Mouse (Mus musculus): ENCODE results near the gene Adcy1. TPM values are rescaled to one million over a fixed set of nuclear protein-coding genes. Genes with fewer than 3 reads are reported as not detected.

Adcy1 gene
- 1.0 and 1.2 TPM in 2 replicates for polyA plus RNA-seq (2014; fragmentation: Nextera tagmentation; extraction: Ambion mirVana)

GRCm38 (mm10) chr11:7063001-7063584 lies at the start of gene Adcy1:
Gene Adcy1, plus strand, starts transcription at chr11:7063489.
- ATAC-seq (ENCODE audit: insufficient number of reproducible peaks, insufficient read depth, low FRiP score, low read depth), result no peak; the same call in 1 of the 2 replicates
- H3K9me3 ChIP-seq (ENCODE audit: control insufficient read depth, low read length), result no peaks in the 10 kb centered on the region
- H3K4me1 ChIP-seq (ENCODE audit: control insufficient read depth in 2 of 2, insufficient read depth in 2 of 2, low read length in 2 of 2), result peaks cover 7 to 16% of the 10 kb centered on the region in 2 experiments; a peak in 3 of 4 replicates
- no peaks in the 10 kb centered on the region for H3K36me3 ChIP-seq (ENCODE audit: control insufficient read depth, insufficient read depth, low read length)
- peak within 1 kb of the TSS; percentile 81 for H3K4me2 ChIP-seq (ENCODE audit: low read length)
- peaks cover 90% of the 10 kb centered on the region for H3K27me3 ChIP-seq (ENCODE audit: control insufficient read depth, insufficient read depth, low read length)
- H3K27ac ChIP-seq (replicated peaks in 1 of 2; ENCODE audit: control insufficient read depth in 1 of 2, insufficient read depth in 1 of 2, low read depth in 2 of 2, low read length in 2 of 2), result no peak within 1 kb of the TSS
- 1% methylated on average over 44 of the region's 69 CpGs for WGBS
- peak within 1 kb of the TSS; percentile 51 to 61 for H3K4me3 ChIP-seq (ENCODE audit: control insufficient read depth in 1 of 2, insufficient read depth in 1 of 2, low read depth in 1 of 2, low read length in 2 of 2)
- peak within 1 kb of the TSS; percentile 66 for H3K9ac ChIP-seq (ENCODE audit: low read length)

GRCm38 (mm10) chr11:7016907-7017306 lies 46.4 kb upstream of the Adcy1 start:
- H3K27ac ChIP-seq (replicated peaks in 1 of 2; ENCODE audit: control insufficient read depth in 1 of 2, insufficient read depth in 1 of 2, low read depth in 2 of 2, low read length in 2 of 2), result no peak overlapping the region
- ATAC-seq (ENCODE audit: insufficient number of reproducible peaks, insufficient read depth, low FRiP score, low read depth), result no peak
- no peaks in the 10 kb centered on the region for H3K27me3 ChIP-seq (ENCODE audit: control insufficient read depth, insufficient read depth, low read length)
- H3K4me2 ChIP-seq (ENCODE audit: low read length), result no peak overlapping the region
- no peak overlapping the region for H3K4me3 ChIP-seq (ENCODE audit: control insufficient read depth in 1 of 2, insufficient read depth in 1 of 2, low read depth in 1 of 2, low read length in 2 of 2)
- H3K9ac ChIP-seq (ENCODE audit: low read length), result no peak overlapping the region
- no peaks in the 10 kb centered on the region for H3K4me1 ChIP-seq (ENCODE audit: control insufficient read depth in 2 of 2, insufficient read depth in 2 of 2, low read length in 2 of 2)
- H3K9me3 ChIP-seq (ENCODE audit: control insufficient read depth, low read length), result no peaks in the 10 kb centered on the region
- no peaks in the 10 kb centered on the region for H3K36me3 ChIP-seq (ENCODE audit: control insufficient read depth, insufficient read depth, low read length)
- WGBS, result 85% methylated on average over 12 of the region's 12 CpGs

DNA sequence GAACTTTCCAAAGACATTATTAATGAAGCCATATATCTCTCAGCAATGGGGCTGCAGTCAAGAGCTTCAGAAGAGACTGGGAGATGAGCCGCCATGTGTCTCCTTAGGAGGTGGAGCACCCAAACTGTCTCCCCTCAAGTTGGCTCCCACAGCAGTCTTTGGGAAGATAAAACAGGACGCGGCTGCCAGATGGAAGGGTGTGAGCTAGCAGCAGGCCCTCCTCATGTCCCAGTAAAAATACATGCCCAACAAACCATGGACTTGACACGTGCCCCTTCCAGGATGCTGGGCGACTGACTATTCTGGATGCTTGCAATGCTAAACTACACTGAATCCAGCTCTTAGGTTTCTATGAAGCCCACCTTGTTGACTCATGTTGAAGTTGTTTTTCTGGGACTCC lies 45.2 kb upstream of the Adcy1 start:
- no peak overlapping the region for H3K9ac ChIP-seq (ENCODE audit: low read length)
- H3K4me3 ChIP-seq (ENCODE audit: control insufficient read depth in 1 of 2, insufficient read depth in 1 of 2, low read depth in 1 of 2, low read length in 2 of 2), result no peak overlapping the region
- H3K4me2 ChIP-seq (ENCODE audit: low read length), result no peak overlapping the region
- 80% methylated on average over 5 of the region's 5 CpGs for WGBS
- H3K36me3 ChIP-seq (ENCODE audit: control insufficient read depth, insufficient read depth, low read length), result no peaks in the 10 kb centered on the region
- ATAC-seq (ENCODE audit: insufficient number of reproducible peaks, insufficient read depth, low FRiP score, low read depth), result no peak
- H3K9me3 ChIP-seq (ENCODE audit: control insufficient read depth, low read length), result no peaks in the 10 kb centered on the region
- no peaks in the 10 kb centered on the region for H3K27me3 ChIP-seq (ENCODE audit: control insufficient read depth, insufficient read depth, low read length)
- no peaks in the 10 kb centered on the region for H3K4me1 ChIP-seq (ENCODE audit: control insufficient read depth in 2 of 2, insufficient read depth in 2 of 2, low read length in 2 of 2)
- no peak overlapping the region for H3K27ac ChIP-seq (replicated peaks in 1 of 2; ENCODE audit: control insufficient read depth in 1 of 2, insufficient read depth in 1 of 2, low read depth in 2 of 2, low read length in 2 of 2)

DNA sequence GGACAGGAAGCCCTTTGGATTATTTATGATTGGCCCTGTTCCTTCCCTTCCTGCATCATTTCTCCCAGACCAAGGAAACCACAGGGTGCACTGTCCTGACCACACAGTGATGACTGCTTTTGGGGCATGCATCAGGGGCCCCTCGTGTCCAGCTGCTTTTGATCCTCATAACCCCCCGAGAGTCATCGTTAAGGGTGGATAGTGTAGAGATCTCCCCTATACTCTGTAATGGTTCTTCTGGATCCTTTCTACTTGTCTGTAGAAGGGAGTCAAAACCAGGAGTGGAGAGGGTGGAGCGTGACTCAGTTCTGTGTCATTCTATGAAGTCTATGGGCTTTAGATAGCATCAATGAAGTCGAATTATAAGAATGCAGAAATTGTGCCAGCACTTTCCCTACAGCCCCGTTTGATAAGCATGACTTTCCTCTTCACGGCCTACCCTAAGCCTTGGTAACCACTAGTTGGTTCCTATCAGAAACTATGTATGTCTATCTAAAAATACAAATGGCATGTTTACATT lies 44.2 kb upstream of the Adcy1 start:
- Histone ChIP-seq H3K4me2 (ENCODE audit: low read length) (no peak overlapping the region), H3K9ac (ENCODE audit: low read length) (no peak overlapping the region), H3K36me3 (ENCODE audit: control insufficient read depth, insufficient read depth, low read length) (no peaks in the 10 kb centered on the region), H3K4me1 (ENCODE audit: control insufficient read depth in 2 of 2, insufficient read depth in 2 of 2, low read length in 2 of 2) (no peaks in the 10 kb centered on the region), H3K27me3 (ENCODE audit: control insufficient read depth, insufficient read depth, low read length) (no peaks in the 10 kb centered on the region), H3K9me3 (ENCODE audit: control insufficient read depth, low read length) (no peaks in the 10 kb centered on the region), H3K4me3 (ENCODE audit: control insufficient read depth in 1 of 2, insufficient read depth in 1 of 2, low read depth in 1 of 2, low read length in 2 of 2) (no peak overlapping the region), H3K27ac (replicated peaks in 1 of 2; ENCODE audit: control insufficient read depth in 1 of 2, insufficient read depth in 1 of 2, low read depth in 2 of 2, low read length in 2 of 2) (no peak overlapping the region)
- WGBS, result 75% methylated on average over 7 of the region's 7 CpGs
- ATAC-seq (ENCODE audit: insufficient number of reproducible peaks, insufficient read depth, low FRiP score, low read depth), result no peak

- no peak for ATAC-seq (ENCODE audit: insufficient number of reproducible peaks, insufficient read depth, low FRiP score, low read depth)
- WGBS, result 65% methylated on average over 2 of the region's 2 CpGs
- Histone ChIP-seq H3K9ac (ENCODE audit: low read length) (no peak overlapping the region), H3K9me3 (ENCODE audit: control insufficient read depth, low read length) (no peaks in the 10 kb centered on the region), H3K4me3 (ENCODE audit: control insufficient read depth in 1 of 2, insufficient read depth in 1 of 2, low read depth in 1 of 2, low read length in 2 of 2) (no peak overlapping the region), H3K36me3 (ENCODE audit: control insufficient read depth, insufficient read depth, low read length) (no peaks in the 10 kb centered on the region), H3K4me2 (ENCODE audit: low read length) (no peak overlapping the region), H3K27me3 (ENCODE audit: control insufficient read depth, insufficient read depth, low read length) (no peaks in the 10 kb centered on the region), H3K27ac (replicated peaks in 1 of 2; ENCODE audit: control insufficient read depth in 1 of 2, insufficient read depth in 1 of 2, low read depth in 2 of 2, low read length in 2 of 2) (no peak overlapping the region), H3K4me1 (ENCODE audit: control insufficient read depth in 2 of 2, insufficient read depth in 2 of 2, low read length in 2 of 2) (no peaks in the 10 kb centered on the region)
Measured at GRCm38 (mm10) chr11:7033063-7033462, 30.2 kb upstream of the Adcy1 start.

GRCm38 (mm10) chr11:7039722-7040121 lies 23.6 kb upstream of the Adcy1 start:
- no peaks in the 10 kb centered on the region for H3K9me3 ChIP-seq (ENCODE audit: control insufficient read depth, low read length)
- H3K36me3 ChIP-seq (ENCODE audit: control insufficient read depth, insufficient read depth, low read length), result no peaks in the 10 kb centered on the region
- 13% methylated on average over 7 of the region's 7 CpGs for WGBS
- H3K27me3 ChIP-seq (ENCODE audit: control insufficient read depth, insufficient read depth, low read length), result no peaks in the 10 kb centered on the region
- no peak overlapping the region for H3K4me3 ChIP-seq (ENCODE audit: control insufficient read depth in 1 of 2, insufficient read depth in 1 of 2, low read depth in 1 of 2, low read length in 2 of 2)
- H3K4me1 ChIP-seq (ENCODE audit: control insufficient read depth in 2 of 2, insufficient read depth in 2 of 2, low read length in 2 of 2), result peaks cover 5 to 7% of the 10 kb centered on the region in 2 experiments; a peak in 2 of 4 replicates
- ATAC-seq (ENCODE audit: insufficient number of reproducible peaks, insufficient read depth, low FRiP score, low read depth), result no peak
- no peak overlapping the region for H3K9ac ChIP-seq (ENCODE audit: low read length)
- no peak overlapping the region for H3K27ac ChIP-seq (replicated peaks in 1 of 2; ENCODE audit: control insufficient read depth in 1 of 2, insufficient read depth in 1 of 2, low read depth in 2 of 2, low read length in 2 of 2)
- H3K4me2 ChIP-seq (ENCODE audit: low read length), result no peak overlapping the region

GRCm38 (mm10) chr11:7040801-7041200 lies 22.5 kb upstream of the Adcy1 start:
- Histone ChIP-seq H3K36me3 (ENCODE audit: control insufficient read depth, insufficient read depth, low read length) (no peaks in the 10 kb centered on the region), H3K4me2 (ENCODE audit: low read length) (no peak overlapping the region), H3K9me3 (ENCODE audit: control insufficient read depth, low read length) (no peaks in the 10 kb centered on the region), H3K27me3 (ENCODE audit: control insufficient read depth, insufficient read depth, low read length) (no peaks in the 10 kb centered on the region), H3K27ac (replicated peaks in 1 of 2; ENCODE audit: control insufficient read depth in 1 of 2, insufficient read depth in 1 of 2, low read depth in 2 of 2, low read length in 2 of 2) (no peak overlapping the region), H3K9ac (ENCODE audit: low read length) (no peak overlapping the region), H3K4me3 (ENCODE audit: control insufficient read depth in 1 of 2, insufficient read depth in 1 of 2, low read depth in 1 of 2, low read length in 2 of 2) (no peak overlapping the region), H3K4me1 (ENCODE audit: control insufficient read depth in 2 of 2, insufficient read depth in 2 of 2, low read length in 2 of 2) (peaks cover 5 to 7% of the 10 kb centered on the region in 2 experiments; a peak in 2 of 4 replicates)
- ATAC-seq (ENCODE audit: insufficient number of reproducible peaks, insufficient read depth, low FRiP score, low read depth), result no peak
- WGBS, result 70% methylated on average over 6 of the region's 6 CpGs

DNA sequence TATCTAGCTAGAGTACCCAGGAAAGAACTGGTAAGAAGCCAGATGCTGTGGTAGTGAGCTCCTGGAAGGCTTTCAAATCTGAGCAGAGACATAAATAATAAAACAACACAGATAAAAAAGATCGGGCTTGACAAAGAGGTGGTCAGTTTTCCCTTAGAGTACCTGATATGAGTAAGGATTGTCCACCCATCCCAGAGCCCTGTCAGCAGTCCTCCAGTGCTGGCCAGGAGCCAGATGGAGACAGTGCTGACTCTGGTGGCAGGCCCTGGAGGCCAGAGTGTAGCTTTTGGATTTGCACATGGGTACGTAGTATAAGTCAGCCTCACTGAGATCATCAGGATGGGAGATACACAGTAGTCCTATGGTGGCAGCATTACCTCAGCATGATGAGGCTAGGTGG lies 16.1 kb upstream of the Adcy1 start:
- Histone ChIP-seq H3K27me3 (ENCODE audit: control insufficient read depth, insufficient read depth, low read length) (no peaks in the 10 kb centered on the region), H3K4me1 (ENCODE audit: control insufficient read depth in 2 of 2, insufficient read depth in 2 of 2, low read length in 2 of 2) (peaks cover 2 to 3% of the 10 kb centered on the region in 2 experiments; a peak in 2 of 4 replicates), H3K4me3 (ENCODE audit: control insufficient read depth in 1 of 2, insufficient read depth in 1 of 2, low read depth in 1 of 2, low read length in 2 of 2) (no peak overlapping the region), H3K9ac (ENCODE audit: low read length) (no peak overlapping the region), H3K9me3 (ENCODE audit: control insufficient read depth, low read length) (no peaks in the 10 kb centered on the region), H3K27ac (replicated peaks in 1 of 2; ENCODE audit: control insufficient read depth in 1 of 2, insufficient read depth in 1 of 2, low read depth in 2 of 2, low read length in 2 of 2) (no peak overlapping the region), H3K36me3 (ENCODE audit: control insufficient read depth, insufficient read depth, low read length) (no peaks in the 10 kb centered on the region), H3K4me2 (ENCODE audit: low read length) (no peak overlapping the region)
- no peak for ATAC-seq (ENCODE audit: insufficient number of reproducible peaks, insufficient read depth, low FRiP score, low read depth)
- WGBS, result 72% methylated on average over 2 of the region's 2 CpGs

All from heart, embryonic 14.5 days (tissue).